Mouse (Mus musculus) spleen, adult 2 months (tissue): Measurements from ENCODE around the gene Cryba1.

ENCODE experiments used
- CTCF ChIP-seq: fragments of 200-500 bp; IDR thresholded peaks from 2 replicates; pipeline ENCODE4 v1.5.1; 2011; ENCODE audit warnings: mild to moderate bottlenecking, inconsistent platforms; ENCODE audit not compliant: insufficient read depth, insufficient read length, insufficient replicate concordance; ENCODE audit errors: extremely low read depth
- POLR2A ChIP-seq: fragments of 200-500 bp; IDR thresholded peaks from 2 replicates; pipeline ENCODE4 v1.6.1; 2011; ENCODE audit warnings: low read depth, low read length, inconsistent platforms

- TF ChIP-seq POLR2A, result no peak
- no peak for TF ChIP-seq CTCF
Observed at GRCm38 (mm10) chr11:77684896-77685295, 40.2 kb downstream of the Cryba1 start.
